Mouse (Mus musculus) cerebellum, postnatal 14 days (tissue): ENCODE measurements around the gene Nodal.
A peak's percentile ranks its signal among the peaks of the same experiment; 100 is the strongest.

ENCODE experiments used
- DNase-seq, 2 experiments: peaks; one replicate each; pipeline ENCODE4 v3.0.0; 2021; ENCODE audit warnings: mixed read lengths in 2 of 2

Nodal gene

GRCm38 (mm10) chr10:61399156-61399734, 18.5 kb upstream of the Nodal start:
- DNase-seq: peak; percentile 85 to 87

DNA sequence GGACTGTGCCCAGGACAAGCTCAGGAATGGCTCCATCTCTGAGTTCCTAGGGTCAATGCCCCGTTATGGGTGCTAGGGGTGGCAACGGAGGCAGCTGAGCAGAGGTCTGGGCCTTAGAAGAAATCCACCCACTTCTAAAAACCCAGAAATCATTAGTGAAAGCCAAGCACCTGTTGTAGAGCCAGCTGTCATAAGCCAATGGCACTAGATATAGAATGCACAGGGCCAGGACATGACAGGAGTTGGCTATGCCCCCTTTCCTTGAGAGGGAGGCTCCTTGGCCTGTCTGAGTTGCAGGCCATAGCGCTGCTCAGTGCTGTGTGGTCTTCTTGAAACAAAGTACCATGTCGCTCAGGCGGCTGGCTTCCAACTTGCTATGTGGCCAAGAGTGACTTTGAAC, 17.4 kb upstream of the Nodal start:
- DNase-seq: no peak

GRCm38 (mm10) chr10:61402480-61402879, 15.3 kb upstream of the Nodal start:
- DNase-seq: peak in 1 of 2 experiments; percentile 43

DNA sequence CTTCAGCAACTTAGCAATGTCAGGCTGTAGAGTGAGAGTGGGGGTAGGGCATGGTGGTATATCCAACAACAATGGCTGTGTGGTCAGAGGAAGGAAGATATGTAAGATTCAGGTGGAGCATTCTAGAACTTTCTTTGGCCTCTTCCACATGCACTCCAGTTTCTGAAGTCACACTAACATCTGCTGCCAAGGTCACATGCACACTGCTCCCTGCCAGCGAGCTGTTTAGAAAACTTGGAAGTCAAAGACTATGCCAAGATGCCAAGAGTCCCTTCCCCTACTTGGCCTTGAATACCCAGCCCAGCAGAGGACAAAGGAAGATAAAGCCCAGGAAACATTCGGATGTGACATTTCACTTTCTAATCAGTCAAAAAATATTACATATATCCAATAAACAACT, 14.9 kb upstream of the Nodal start:
- no peak for DNase-seq

DNA sequence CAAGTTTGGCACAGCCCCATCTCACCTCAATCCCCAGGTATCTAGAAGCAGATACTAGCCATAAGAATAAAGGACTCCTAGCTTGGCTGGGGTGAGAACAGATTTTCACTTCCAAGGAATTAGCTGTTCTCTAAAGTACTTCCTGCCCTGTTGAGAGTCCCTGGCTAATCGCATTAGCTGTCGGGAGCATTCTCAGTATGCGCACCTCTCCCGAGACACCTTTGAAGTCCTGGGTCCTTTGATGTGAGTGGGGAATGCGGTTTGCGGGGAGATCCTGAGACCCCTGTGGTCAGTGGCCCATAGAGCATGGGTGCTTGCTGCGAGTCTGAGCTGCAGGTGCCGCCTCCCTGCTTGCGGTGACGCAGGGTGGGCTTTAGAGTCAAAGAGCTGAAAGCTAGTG, 11.8 kb upstream of the Nodal start:
- DNase-seq: no peak

GRCm38 (mm10) chr10:61409776-61410175, 8.0 kb upstream of the Nodal start:
- DNase-seq: no peak

DNA sequence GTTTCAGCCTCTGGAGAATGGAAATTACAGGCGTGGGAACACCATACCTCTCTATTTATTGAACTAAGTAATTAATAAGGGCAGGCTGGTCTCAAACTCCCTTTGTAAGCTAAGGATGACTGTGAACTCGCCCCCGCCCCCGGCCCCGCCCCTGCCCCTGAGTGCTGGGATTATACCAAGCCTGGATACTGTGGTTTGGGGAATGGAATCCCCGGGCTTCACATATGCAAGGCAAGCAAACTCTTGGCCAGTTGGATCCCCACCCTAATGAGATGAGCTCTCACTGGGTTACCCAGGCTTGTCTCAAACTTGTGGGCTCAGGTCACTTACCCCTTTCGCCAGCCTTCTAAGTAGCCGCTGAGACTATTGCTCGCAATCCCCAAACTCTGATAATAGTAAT, 7.6 kb upstream of the Nodal start:
- no peak for DNase-seq

- DNase-seq: no peak
These were observed 4.7 kb upstream of the Nodal start for GRCm38 (mm10) chr10:61412910-61413625.

GRCm38 (mm10) chr10:61415240-61415639, 2.5 kb upstream of the Nodal start:
- DNase-seq: no peak

GRCm38 (mm10) chr10:61415890-61416289, 1.9 kb upstream of the Nodal start:
- no peak for DNase-seq

- no peak for DNase-seq
These were observed 1.2 kb upstream of the Nodal start for GRCm38 (mm10) chr10:61416561-61416960.

GRCm38 (mm10) chr10:61417046-61417445, 726 bp upstream of the Nodal start:
- no peak for DNase-seq

DNA sequence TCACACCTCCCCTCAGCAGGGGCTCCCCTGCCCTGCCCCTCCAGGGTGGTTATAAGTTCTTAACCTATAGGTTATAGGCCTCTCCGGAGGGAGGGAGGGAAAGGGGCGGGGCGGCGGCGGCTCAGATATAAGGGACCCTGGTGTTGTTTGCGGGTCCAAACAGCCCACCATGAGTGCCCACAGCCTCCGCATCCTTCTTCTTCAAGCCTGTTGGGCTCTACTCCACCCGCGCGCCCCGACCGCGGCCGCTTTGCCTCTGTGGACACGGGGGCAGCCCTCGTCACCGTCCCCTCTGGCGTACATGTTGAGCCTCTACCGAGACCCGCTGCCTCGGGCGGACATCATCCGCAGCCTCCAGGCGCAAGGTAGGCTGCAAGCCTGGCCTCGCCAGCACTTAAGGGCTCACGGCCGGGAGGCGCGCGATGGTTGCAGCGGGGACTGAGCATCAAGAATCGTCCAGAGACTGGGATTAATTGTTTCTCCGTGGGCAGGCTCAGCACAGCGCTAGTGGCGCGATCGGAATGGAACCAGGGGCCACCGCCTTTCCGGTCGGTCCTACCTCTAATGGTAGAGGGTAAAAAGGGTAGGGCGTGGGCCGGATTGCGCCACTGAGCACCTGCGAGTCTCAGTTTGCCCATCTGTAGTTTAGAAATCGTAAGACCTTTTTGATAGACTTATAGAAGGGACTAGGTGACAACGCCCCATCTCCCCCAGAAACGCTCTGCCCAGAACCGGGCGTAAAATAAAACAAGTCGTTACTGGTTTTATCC, 544 bp downstream of the Nodal start:
- peak; percentile 35 to 40 for DNase-seq

DNA sequence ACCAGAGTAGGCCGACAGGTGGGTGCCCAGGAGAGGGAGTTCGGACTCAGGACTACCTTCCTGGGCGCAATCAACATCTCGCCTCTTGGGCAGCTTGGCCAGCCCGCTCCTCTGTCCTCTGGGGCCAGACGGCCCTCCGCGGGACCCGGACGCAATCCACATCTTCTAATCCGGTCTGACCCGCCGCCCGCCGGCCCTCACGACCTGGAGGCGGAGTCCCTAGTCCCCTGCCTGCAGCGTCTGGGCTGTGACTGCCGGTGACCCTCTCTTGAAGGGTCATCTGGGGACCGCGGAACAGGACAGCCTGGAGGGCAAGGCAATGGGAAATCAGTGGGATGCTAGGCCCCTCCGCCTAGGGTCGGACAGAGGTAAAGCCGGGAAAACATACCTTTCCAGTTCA, 1.4 kb downstream of the Nodal start:
- DNase-seq: no peak

GRCm38 (mm10) chr10:61420011-61420410, 2.2 kb downstream of the Nodal start:
- DNase-seq: no peak

GRCm38 (mm10) chr10:61422861-61423260, 5.1 kb downstream of the Nodal start:
- no peak for DNase-seq

- DNase-seq: peak in 1 of 2 experiments; percentile 78
These were observed 5.5 kb downstream of the Nodal start for GRCm38 (mm10) chr10:61423289-61423688.

- DNase-seq: no peak
These were observed 6.7 kb downstream of the Nodal start for GRCm38 (mm10) chr10:61424500-61424899.

- DNase-seq: no peak
These were observed 7.3 kb downstream of the Nodal start for GRCm38 (mm10) chr10:61425047-61425446.

GRCm38 (mm10) chr10:61426251-61426757, 8.5 kb downstream of the Nodal start:
- no peak for DNase-seq

DNA sequence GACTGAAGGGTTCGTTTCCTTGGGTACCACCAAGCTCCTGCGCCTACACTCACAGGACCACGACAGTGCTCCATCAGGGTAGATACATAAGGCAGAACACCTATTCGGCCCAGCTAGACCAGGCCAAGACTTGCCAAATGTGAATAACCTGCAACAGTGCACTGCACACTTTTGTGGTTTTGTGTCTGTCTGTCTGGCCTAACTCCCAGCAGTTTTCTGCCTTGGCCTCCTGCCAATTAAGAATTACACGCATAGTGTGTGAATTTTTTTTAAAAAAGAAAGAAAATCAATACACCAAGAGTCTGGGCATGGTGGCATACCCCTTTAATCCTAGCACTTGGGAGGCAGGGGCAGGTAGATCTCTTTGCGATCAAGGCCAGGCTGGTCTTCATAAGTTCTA, 10.2 kb downstream of the Nodal start:
- no peak for DNase-seq

DNA sequence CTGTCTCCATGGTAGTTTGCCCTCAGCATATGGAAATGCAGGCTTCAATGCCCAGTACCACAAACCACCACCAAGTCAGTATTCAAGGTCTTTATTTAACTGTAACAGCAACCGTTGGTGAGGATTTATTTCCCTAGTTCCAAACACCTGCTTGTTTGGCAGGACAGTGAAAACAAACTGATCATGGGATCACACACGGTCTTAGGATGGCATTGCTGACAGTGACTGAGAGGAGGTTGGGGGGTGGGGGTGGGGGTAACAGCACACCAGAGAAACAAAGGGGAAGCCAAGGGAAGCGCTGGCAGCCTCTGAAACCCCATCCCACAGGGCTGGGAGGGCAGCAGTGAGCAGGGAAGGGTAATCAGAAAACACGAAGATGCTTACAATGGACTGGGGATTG, 10.6 kb downstream of the Nodal start:
- no peak for DNase-seq

DNA sequence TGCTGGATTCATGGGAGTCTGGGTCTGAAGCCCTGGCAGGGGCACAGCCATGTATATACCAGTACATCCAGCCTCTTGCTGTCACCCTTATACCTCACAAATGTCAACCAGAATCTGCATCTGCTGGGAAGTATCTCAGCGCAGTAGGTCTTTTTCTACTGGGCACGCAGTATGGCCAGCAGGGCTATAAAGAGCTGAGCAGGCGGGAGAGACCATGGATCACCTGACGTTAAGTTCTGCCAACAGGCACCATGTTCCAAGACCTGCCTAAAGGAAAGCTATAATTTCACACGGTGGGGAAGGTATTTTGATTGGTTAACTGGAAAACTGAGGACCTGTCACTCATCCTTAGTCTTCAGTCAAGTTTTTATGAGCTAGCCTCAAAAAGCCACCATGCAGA, 11.3 kb downstream of the Nodal start:
- DNase-seq: no peak

- no peak for DNase-seq
These were observed 13.6 kb downstream of the Nodal start for GRCm38 (mm10) chr10:61431375-61431774.
